In the genomic region with DNA sequence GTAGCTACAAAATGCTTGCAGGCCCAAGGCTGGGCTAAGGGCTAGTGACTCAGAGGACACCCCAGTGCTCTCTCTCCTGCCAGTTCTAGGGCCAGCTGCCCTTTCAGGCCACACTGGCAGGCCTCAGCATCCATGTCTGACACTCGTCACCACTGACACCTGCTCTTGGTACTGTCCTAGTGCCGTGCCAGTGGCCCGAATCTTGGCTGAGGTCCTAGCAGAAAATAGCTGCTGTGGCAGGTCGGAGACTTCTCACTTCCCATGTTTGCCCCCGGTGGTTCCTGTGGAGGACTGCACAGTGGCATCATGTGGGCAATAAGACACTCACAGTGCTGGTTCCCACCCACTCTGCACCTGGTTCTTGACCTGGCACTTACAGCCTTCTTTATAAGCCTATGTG, we compare ENCODE assay signal across 11 mouse cellular contexts. TPM values are rescaled to one million over a fixed set of nuclear protein-coding genes. Genes with fewer than 3 reads are reported as not detected.
DNase-seq lines count a peak whose midpoint lies in the region; ATAC-seq and TF ChIP-seq lines count a peak whose summit lies in the region.
"Had no signal": no experiment of that assay in that cellular context is flagged by ENCODE, and none has a peak within 500 bp of the region (broad histone marks: within the 10 kb centered on the region; RNA-seq: fewer than 3 reads in every experiment).

No protein-coding gene starts in this region.

- no peak overlapping the region for H3K4me3 ChIP-seq in midbrain, postnatal 0 days (ENCODE audit: low read depth, low read length)
- H3K4me3 ChIP-seq in midbrain, embryonic 15.5 days, result no peak overlapping the region
- peak overlapping the region; percentile 56; the same call in 1 of the 2 replicates for H3K4me3 ChIP-seq in gastrocnemius, adult 2 months
- no peak overlapping the region for H3K4me3 ChIP-seq in heart, embryonic 16.5 days (ENCODE audit: low read length)
- no peak overlapping the region for H3K4me3 ChIP-seq in neural tube, embryonic 15.5 days (replicated peaks)
- H3K4me3 ChIP-seq in lung, postnatal 0 days (ENCODE audit: low read depth, low read length), result no peak overlapping the region

- intact Hi-C loops in gastrocnemius, adult 2 months (cut with DNase I), result no loop called here

- no peaks in the 10 kb centered on the region for H3K27me3 ChIP-seq in midbrain, postnatal 0 days (ENCODE audit: insufficient read depth, low read length)
- no peaks in the 10 kb centered on the region for H3K27me3 ChIP-seq in midbrain, embryonic 15.5 days (replicated peaks)
- no peaks in the 10 kb centered on the region for H3K27me3 ChIP-seq in heart, embryonic 16.5 days (ENCODE audit: control insufficient read depth, insufficient read depth, low read length)
- no peaks in the 10 kb centered on the region for H3K27me3 ChIP-seq in neural tube, embryonic 15.5 days (replicated peaks)
- no peaks in the 10 kb centered on the region for H3K27me3 ChIP-seq in lung, postnatal 0 days (replicated peaks; ENCODE audit: insufficient read depth, low read length)

- no peak overlapping the region for H3K27ac ChIP-seq in midbrain, postnatal 0 days (ENCODE audit: low read depth, low read length)
- H3K27ac ChIP-seq in midbrain, embryonic 15.5 days, result no peak overlapping the region
- peak overlapping the region; percentile 89 for H3K27ac ChIP-seq in gastrocnemius, adult 2 months
- peak overlapping the region; percentile 56 for H3K27ac ChIP-seq in heart, embryonic 16.5 days (ENCODE audit: low read length)
- H3K27ac ChIP-seq in neural tube, embryonic 15.5 days (replicated peaks), result no peak overlapping the region
- no peak overlapping the region for H3K27ac ChIP-seq in lung, postnatal 0 days (ENCODE audit: low read length)

- no peak for ATAC-seq in midbrain, postnatal 0 days (ENCODE audit: low FRiP score)
- no peak for ATAC-seq in midbrain, embryonic 15.5 days (replicated peaks)
- ATAC-seq in heart, embryonic 16.5 days (replicated peaks; ENCODE audit: extremely low read depth, insufficient read depth, low FRiP score), result peak; percentile 88
- ATAC-seq in neural tube, embryonic 15.5 days (ENCODE audit: low FRiP score), result no peak
- ATAC-seq in lung, postnatal 0 days, result no peak
- ATAC-seq: CD4-positive, CD25-positive, alpha-beta regulatory T cell, adult 4 months; intestine, postnatal 0 days had no signal

- H3K9ac ChIP-seq in midbrain, postnatal 0 days (replicated peaks; ENCODE audit: low read length, poor library complexity, severe bottlenecking), result no peak overlapping the region
- H3K9ac ChIP-seq in midbrain, embryonic 15.5 days, result no peak overlapping the region
- no peak overlapping the region for H3K9ac ChIP-seq in heart, embryonic 16.5 days (ENCODE audit: low read length)
- no peak overlapping the region for H3K9ac ChIP-seq in neural tube, embryonic 15.5 days (replicated peaks)
- no peak overlapping the region for H3K9ac ChIP-seq in lung, postnatal 0 days (replicated peaks; ENCODE audit: low read depth)

- H3K4me2 ChIP-seq in midbrain, postnatal 0 days (ENCODE audit: low read depth, low read length, poor library complexity, severe bottlenecking), result no peak overlapping the region
- H3K4me2 ChIP-seq in midbrain, embryonic 15.5 days, result no peak overlapping the region
- no peak overlapping the region for H3K4me2 ChIP-seq in heart, embryonic 16.5 days (ENCODE audit: low read depth, low read length)
- H3K4me2 ChIP-seq in neural tube, embryonic 15.5 days, result no peak overlapping the region
- no peak overlapping the region for H3K4me2 ChIP-seq in lung, postnatal 0 days (replicated peaks; ENCODE audit: low read depth, low read length)

- peak; percentile 35; the same call in 1 of the 2 replicates for TF ChIP-seq CTCF in midbrain, postnatal 0 days (IDR thresholded peaks at IDR 0.05)
- TF ChIP-seq CTCF in gastrocnemius, adult 2 months (IDR thresholded peaks at IDR 0.05), result peak; percentile 38
- no peak for TF ChIP-seq CTCF in lung, postnatal 0 days (IDR thresholded peaks at IDR 0.05)

- 81% methylated on average over 5 of the region's 5 CpGs for whole genome bisulfite sequencing in midbrain, postnatal 0 days
- 79% methylated on average over 5 of the region's 5 CpGs for WGBS in midbrain, embryonic 15.5 days
- WGBS in heart, embryonic 16.5 days, result 32% methylated on average over 5 of the region's 5 CpGs
- 74% methylated on average over 5 of the region's 5 CpGs for WGBS in neural tube, embryonic 15.5 days
- WGBS in lung, postnatal 0 days, result 50% methylated on average over 5 of the region's 5 CpGs

- TF ChIP-seq EP300 in lung, postnatal 0 days (IDR thresholded peaks at IDR 0.05), result no peak

- no peaks in the 10 kb centered on the region for H3K9me3 ChIP-seq in midbrain, postnatal 0 days (ENCODE audit: low read length)
- no peaks in the 10 kb centered on the region for H3K9me3 ChIP-seq in midbrain, embryonic 15.5 days
- H3K9me3 ChIP-seq in heart, embryonic 16.5 days (replicated peaks; ENCODE audit: control insufficient read depth, low read length), result no peaks in the 10 kb centered on the region
- no peaks in the 10 kb centered on the region for H3K9me3 ChIP-seq in neural tube, embryonic 15.5 days (replicated peaks)
- H3K9me3 ChIP-seq in lung, postnatal 0 days (ENCODE audit: low read length), result no peaks in the 10 kb centered on the region

- H3K4me1 ChIP-seq in midbrain, postnatal 0 days (ENCODE audit: insufficient read depth, low read length), result no peaks in the 10 kb centered on the region
- H3K4me1 ChIP-seq in midbrain, embryonic 15.5 days, result no peaks in the 10 kb centered on the region
- H3K4me1 ChIP-seq in heart, embryonic 16.5 days (ENCODE audit: control insufficient read depth, insufficient read depth, low read length), result peaks cover 21% of the 10 kb centered on the region
- no peaks in the 10 kb centered on the region for H3K4me1 ChIP-seq in neural tube, embryonic 15.5 days
- no peaks in the 10 kb centered on the region for H3K4me1 ChIP-seq in lung, postnatal 0 days (ENCODE audit: insufficient read depth, low read depth, low read length)

- H3K36me3 ChIP-seq in midbrain, postnatal 0 days (ENCODE audit: insufficient read depth, low read length), result no peaks in the 10 kb centered on the region
- H3K36me3 ChIP-seq in midbrain, embryonic 15.5 days (replicated peaks), result no peaks in the 10 kb centered on the region
- H3K36me3 ChIP-seq in heart, embryonic 16.5 days (ENCODE audit: control insufficient read depth, insufficient read depth), result peaks cover 18% of the 10 kb centered on the region
- no peaks in the 10 kb centered on the region for H3K36me3 ChIP-seq in neural tube, embryonic 15.5 days
- H3K36me3 ChIP-seq in lung, postnatal 0 days (ENCODE audit: insufficient read depth, low read length), result no peaks in the 10 kb centered on the region

- no peak for DNase-seq in midbrain, postnatal 0 days (ENCODE audit: low spot score)
- DNase-seq in gastrocnemius, adult 2 months, result peak; percentile 91
- DNase-seq in urinary bladder, postnatal 4 days (ENCODE audit: low spot score in 2 of 2), result no peak
- no peak for DNase-seq in lung, postnatal 0 days (ENCODE audit: low spot score)
- DNase-seq in T-cell, adult 2 months (ENCODE audit: low spot score), result no peak

RNA-seq across cellular contexts. Expression of gene B3galt5, which starts 14.1 kb away (rescaled TPM):
- total RNA-seq in midbrain, postnatal 0 days (2014; rRNA removed), result 9.0 and 12.1 TPM in 2 replicates
- 5.9 and 6.1 TPM in 2 replicates for polyA plus RNA-seq in midbrain, postnatal 0 days (2015; fragmentation: Nextera tagmentation; extraction: Ambion mirVana)
- polyA plus RNA-seq in midbrain, embryonic 15.5 days (2015; fragmentation: Nextera tagmentation; extraction: Ambion mirVana), result 3.1 and 3.4 TPM in 2 replicates
- total RNA-seq in gastrocnemius, adult 2 months (2021), result not detected
- polyA plus RNA-seq in heart, embryonic 16.5 days (2015; fragmentation: Nextera tagmentation; extraction: Ambion mirVana), result 0.39 and 0.70 TPM in 2 replicates
- polyA plus RNA-seq in neural tube, embryonic 15.5 days (2015; fragmentation: Nextera tagmentation; extraction: Ambion mirVana), result 6.2 and 6.6 TPM in 2 replicates
- polyA plus RNA-seq in lung, postnatal 0 days (2015; fragmentation: Nextera tagmentation; extraction: Ambion mirVana), result 0.18 and 0.33 TPM in 2 replicates
- total RNA-seq: liver, adult 2 months had no signal

RNA-seq across cellular contexts. Expression of gene Sh3bgr, which starts 21.2 kb away (rescaled TPM):
- 2.2 and 2.4 TPM in 2 replicates for total RNA-seq in midbrain, postnatal 0 days (2014; rRNA removed)
- 5.4 and 6.8 TPM in 2 replicates for polyA plus RNA-seq in midbrain, postnatal 0 days (2015; fragmentation: Nextera tagmentation; extraction: Ambion mirVana)
- 1.7 TPM in 2 replicates for polyA plus RNA-seq in midbrain, embryonic 15.5 days (2015; fragmentation: Nextera tagmentation; extraction: Ambion mirVana)
- total RNA-seq in gastrocnemius, adult 2 months (2021), result 100 to 1,000 TPM; 843 to 991 TPM
- 523 and 531 TPM in 2 replicates for polyA plus RNA-seq in heart, embryonic 16.5 days (2015; fragmentation: Nextera tagmentation; extraction: Ambion mirVana)
- 6.1 and 6.7 TPM in 2 replicates for polyA plus RNA-seq in neural tube, embryonic 15.5 days (2015; fragmentation: Nextera tagmentation; extraction: Ambion mirVana)
- 8.2 TPM in 2 replicates for polyA plus RNA-seq in lung, postnatal 0 days (2015; fragmentation: Nextera tagmentation; extraction: Ambion mirVana)
- polyA plus RNA-seq: CD4-positive, CD25-positive, alpha-beta regulatory T cell, adult 4 months; liver, adult 2 months had no signal

RNA-seq across cellular contexts. Expression of gene Lca5l, which starts 29.4 kb away (rescaled TPM):
- 2.7 and 3.0 TPM in 2 replicates for total RNA-seq in midbrain, postnatal 0 days (2014; rRNA removed)
- 2.3 and 2.4 TPM in 2 replicates for polyA plus RNA-seq in midbrain, postnatal 0 days (2015; fragmentation: Nextera tagmentation; extraction: Ambion mirVana)
- 1.6 and 2.1 TPM in 2 replicates for polyA plus RNA-seq in midbrain, embryonic 15.5 days (2015; fragmentation: Nextera tagmentation; extraction: Ambion mirVana)
- total RNA-seq in gastrocnemius, adult 2 months (2021), result under 1 TPM; 0.50 to 0.51 TPM
- polyA plus RNA-seq in heart, embryonic 16.5 days (2015; fragmentation: Nextera tagmentation; extraction: Ambion mirVana), result 1.2 TPM in 2 replicates
- 1.7 and 1.9 TPM in 2 replicates for polyA plus RNA-seq in neural tube, embryonic 15.5 days (2015; fragmentation: Nextera tagmentation; extraction: Ambion mirVana)
- polyA plus RNA-seq in lung, postnatal 0 days (2015; fragmentation: Nextera tagmentation; extraction: Ambion mirVana), result 1.4 TPM in 2 replicates
- polyA plus RNA-seq: CD4-positive, CD25-positive, alpha-beta regulatory T cell, adult 4 months; liver, adult 2 months had no signal

Comparison
In these comparisons a context has a peak if more than half of its experiments do, and no peak if none do; other contexts are left out.
1. H3K27ac ChIP-seq: peak in gastrocnemius, adult 2 months (single experiment) and heart, embryonic 16.5 days (single experiment); none in midbrain, postnatal 0 days (single experiment), midbrain, embryonic 15.5 days (single experiment), neural tube, embryonic 15.5 days (single experiment) and lung, postnatal 0 days (single experiment).
2. RNA of gene Sh3bgr, which starts 21.2 kb away (polyA plus RNA-seq): 523 to 531 TPM in heart, embryonic 16.5 days; 8.2 TPM in lung, postnatal 0 days, 5.4 to 6.8 TPM in midbrain, postnatal 0 days, 6.1 to 6.7 TPM in neural tube, embryonic 15.5 days and 1.7 TPM in midbrain, embryonic 15.5 days; every median in the first group is over 10 times any median in the second.